Mouse (Mus musculus) macrophage (primary cell): ENCODE measurements around the gene Zcwpw1. TPM values are rescaled to one million over a fixed set of nuclear protein-coding genes. Genes with fewer than 3 reads are reported as not detected.

ENCODE experiments used
- H3K27ac ChIP-seq: fragments of 350-480 bp; formaldehyde crosslinking; 2 replicates; pipeline ENCODE4 v1.9.0; 2021
- H3K36me3 ChIP-seq: fragments of 350-480 bp; formaldehyde crosslinking; 2 replicates; pipeline ENCODE4 v1.9.0; 2021; ENCODE audit errors: inconsistent target
- H3K4me3 ChIP-seq: fragments of 350-480 bp; formaldehyde crosslinking; 2 replicates; pipeline ENCODE4 v1.9.0; 2021; ENCODE audit errors: inconsistent target
- H3K79me2 ChIP-seq: fragments of 350-480 bp; formaldehyde crosslinking; 2 replicates; pipeline ENCODE4 v1.9.0; 2021; ENCODE audit errors: inconsistent target
- WGBS: methylation state at CpG from one replicate; pipeline ENCODE4 v1.1.7; 2026; ENCODE audit warnings: inconsistent platforms; ENCODE audit not compliant: missing documents; 5-methylcytosine and 5-hydroxymethylcytosine counted together
- polyA plus RNA-seq: library from polyadenylated mRNA; stranded (reverse); fragments of 250-400 nt; gene quantifications from 3 replicates; pipeline ENCODE4 v1.2.4, GENCODE M21; 2018; ENCODE audit warnings: inconsistent platforms
- total RNA-seq, 78 experiments: library from RNA; depleted of rRNA; stranded (reverse); fragments of 250-400 nt; gene quantifications; 1 replicate in 9 of 78; 2 replicates in 24 of 78; 3 replicates in 43 of 78; 4 replicates in 2 of 78; pipeline ENCODE4 v1.2.4; 2018; ENCODE audit warnings: inconsistent platforms in 56 of 78

Zcwpw1 gene
- 10 to 100 TPM in 6 of 26 experiments, 1 to 10 TPM in 20; 2.9 to 15.9 (median 7.9) TPM for total RNA-seq (2018; cell fraction: chromatin; rRNA removed)
- 1 to 10 TPM; 1.1 to 3.2 (median 1.7) TPM for total RNA-seq (2018; cell fraction: cytosol; rRNA removed)
- 10 to 100 TPM in 1 of 26 experiments, 1 to 10 TPM in 25; 2.1 to 12.1 (median 3.8) TPM for total RNA-seq (2018; cell fraction: nucleus; rRNA removed)
- 1.8 to 4.1 TPM (median 2.8 TPM) in 3 replicates for polyA plus RNA-seq

- peak within 1 kb of the TSS; percentile 96 for H3K27ac ChIP-seq
- H3K79me2 ChIP-seq = peaks cover 32% of the 10 kb centered on the region
- peak within 1 kb of the TSS; percentile 65 for H3K4me3 ChIP-seq
- under 1% methylated on average over 48 of the region's 48 CpGs for WGBS
- H3K36me3 ChIP-seq = peaks cover 10% of the 10 kb centered on the region
These were observed at the start of gene Zcwpw1, which contains the start of gene Mepce for GRCm38 (mm10) chr5:137787151-137787928. TSS of gene Zcwpw1 (plus strand) at chr5:137787798. TSS of gene Mepce (minus strand) at chr5:137787655.

GRCm38 (mm10) chr5:137738516-137738915 is 49.1 kb upstream of the Zcwpw1 start:
- Histone ChIP-seq H3K4me3 (no peak overlapping the region), H3K36me3 (no peaks in the 10 kb centered on the region), H3K79me2 (no peaks in the 10 kb centered on the region), H3K27ac (no peak overlapping the region)
- WGBS = 73% methylated on average over 4 of the region's 5 CpGs

DNA sequence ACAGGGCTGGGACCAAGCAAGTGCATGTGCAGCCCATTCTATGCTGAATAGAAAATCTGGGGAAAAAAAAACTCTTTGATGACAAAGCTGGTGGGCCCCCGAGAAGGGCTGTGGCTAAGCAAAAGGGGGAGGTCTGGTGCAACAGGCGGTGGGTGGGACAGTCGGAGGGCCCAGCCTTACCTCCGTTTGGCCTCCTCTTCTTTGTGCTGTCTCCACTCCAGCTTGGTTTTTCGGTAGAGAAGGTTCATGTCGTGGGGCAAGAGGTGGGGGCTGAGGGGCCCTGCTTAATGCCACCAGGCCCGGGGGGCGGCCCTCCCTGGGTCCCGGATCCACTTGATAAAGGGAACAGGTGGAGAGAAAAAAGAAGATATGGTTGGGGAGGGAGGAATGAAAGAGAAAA is 48.1 kb upstream of the Zcwpw1 start:
- no peaks in the 10 kb centered on the region for H3K79me2 ChIP-seq
- H3K27ac ChIP-seq = no peak overlapping the region
- WGBS = 90% methylated on average over 9 of the region's 9 CpGs
- no peaks in the 10 kb centered on the region for H3K36me3 ChIP-seq
- no peak overlapping the region for H3K4me3 ChIP-seq

DNA sequence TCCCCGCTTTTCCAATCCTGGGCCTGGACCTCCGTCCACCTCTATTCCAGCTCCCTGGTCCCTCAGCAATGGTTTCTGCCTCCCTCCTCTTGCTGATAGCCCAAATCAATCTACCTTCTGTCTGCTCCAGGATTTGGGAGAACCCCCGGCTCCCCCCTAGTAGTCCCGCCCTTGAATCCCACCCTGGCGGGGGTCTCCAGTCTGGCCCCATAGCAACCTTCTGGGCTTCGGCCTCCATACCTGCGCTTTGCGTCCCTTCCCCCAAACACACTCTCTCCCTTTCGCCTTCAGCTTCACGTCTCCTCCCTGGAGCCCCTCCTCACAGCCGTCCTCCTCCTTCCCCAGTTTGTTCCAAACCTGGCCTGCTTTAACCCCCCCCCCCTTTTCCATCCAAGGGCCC is 47.1 kb upstream of the Zcwpw1 start:
- Histone ChIP-seq H3K79me2 (no peaks in the 10 kb centered on the region), H3K4me3 (no peak overlapping the region), H3K27ac (no peak overlapping the region), H3K36me3 (no peaks in the 10 kb centered on the region)
- 81% methylated on average over 11 of the region's 11 CpGs for WGBS

GRCm38 (mm10) chr5:137741023-137741931 is 46.3 kb upstream of the Zcwpw1 start, which contains the start of gene Nyap1:
TSS of gene Nyap1 (minus strand) at chr5:137741607.
- H3K4me3 ChIP-seq = 0 out of 2 replicates have a peak within 1 kb of the TSS, but pooled peaks have one; percentile 10
- 2% methylated on average over 66 of the region's 71 CpGs for WGBS
- H3K27ac ChIP-seq = no peak within 1 kb of the TSS
- H3K36me3 ChIP-seq = no peaks in the 10 kb centered on the region
- peaks cover 3% of the 10 kb centered on the region; the same call in 1 of the 2 replicates for H3K79me2 ChIP-seq

DNA sequence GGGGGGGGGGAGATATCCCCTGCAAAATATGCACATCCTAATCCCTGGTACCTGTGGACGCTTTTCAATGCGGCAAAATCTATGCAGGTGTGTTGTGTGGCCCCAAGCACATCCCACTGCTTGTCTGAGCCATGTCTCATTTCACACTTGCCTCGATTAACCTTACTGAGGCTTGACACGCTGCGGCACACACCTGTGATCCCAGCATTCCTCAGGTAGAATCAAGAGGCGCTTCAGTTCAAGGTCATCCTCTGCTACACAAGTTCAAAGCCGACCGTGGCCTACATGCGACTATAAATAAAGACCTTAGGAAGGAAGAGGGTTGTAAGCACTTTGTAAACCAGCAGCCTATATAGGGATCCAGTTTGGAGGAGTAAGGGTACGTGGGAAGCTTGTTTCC is 45.5 kb upstream of the Zcwpw1 start:
- no peak overlapping the region for H3K27ac ChIP-seq
- peaks cover 11% of the 10 kb centered on the region for H3K79me2 ChIP-seq
- no peaks in the 10 kb centered on the region for H3K36me3 ChIP-seq
- 73% methylated on average over 10 of the region's 10 CpGs for WGBS
- no peak overlapping the region for H3K4me3 ChIP-seq

GRCm38 (mm10) chr5:137742836-137743235 is 44.8 kb upstream of the Zcwpw1 start:
- 98% methylated on average over 5 of the region's 6 CpGs for WGBS
- no peak overlapping the region for H3K4me3 ChIP-seq
- H3K27ac ChIP-seq = no peak overlapping the region
- no peaks in the 10 kb centered on the region for H3K36me3 ChIP-seq
- H3K79me2 ChIP-seq = peaks cover 19% of the 10 kb centered on the region

DNA sequence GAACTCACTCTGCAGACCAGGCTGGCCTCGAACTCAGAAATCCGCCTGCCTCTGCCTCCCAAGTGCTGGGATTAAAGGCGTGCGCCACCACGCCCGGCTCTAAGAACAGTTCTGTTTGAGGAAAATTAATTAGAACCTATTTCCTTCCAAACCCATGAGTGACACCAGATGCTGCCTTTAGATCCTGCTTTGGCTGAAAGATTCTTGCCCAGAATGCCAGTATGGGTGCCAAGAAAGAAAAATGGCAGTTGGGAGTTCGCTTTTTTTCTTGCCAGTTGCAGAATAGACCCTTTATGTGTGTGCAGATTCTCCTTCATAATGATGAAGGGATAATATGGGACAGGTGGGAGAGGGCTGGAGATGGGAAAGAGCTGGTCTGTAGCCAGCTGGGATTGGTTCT is 43.4 kb upstream of the Zcwpw1 start:
- Histone ChIP-seq H3K79me2 (peaks cover 32% of the 10 kb centered on the region), H3K4me3 (no peak overlapping the region), H3K27ac (no peak overlapping the region), H3K36me3 (no peaks in the 10 kb centered on the region)
- 97% methylated on average over 5 of the region's 7 CpGs for WGBS

DNA sequence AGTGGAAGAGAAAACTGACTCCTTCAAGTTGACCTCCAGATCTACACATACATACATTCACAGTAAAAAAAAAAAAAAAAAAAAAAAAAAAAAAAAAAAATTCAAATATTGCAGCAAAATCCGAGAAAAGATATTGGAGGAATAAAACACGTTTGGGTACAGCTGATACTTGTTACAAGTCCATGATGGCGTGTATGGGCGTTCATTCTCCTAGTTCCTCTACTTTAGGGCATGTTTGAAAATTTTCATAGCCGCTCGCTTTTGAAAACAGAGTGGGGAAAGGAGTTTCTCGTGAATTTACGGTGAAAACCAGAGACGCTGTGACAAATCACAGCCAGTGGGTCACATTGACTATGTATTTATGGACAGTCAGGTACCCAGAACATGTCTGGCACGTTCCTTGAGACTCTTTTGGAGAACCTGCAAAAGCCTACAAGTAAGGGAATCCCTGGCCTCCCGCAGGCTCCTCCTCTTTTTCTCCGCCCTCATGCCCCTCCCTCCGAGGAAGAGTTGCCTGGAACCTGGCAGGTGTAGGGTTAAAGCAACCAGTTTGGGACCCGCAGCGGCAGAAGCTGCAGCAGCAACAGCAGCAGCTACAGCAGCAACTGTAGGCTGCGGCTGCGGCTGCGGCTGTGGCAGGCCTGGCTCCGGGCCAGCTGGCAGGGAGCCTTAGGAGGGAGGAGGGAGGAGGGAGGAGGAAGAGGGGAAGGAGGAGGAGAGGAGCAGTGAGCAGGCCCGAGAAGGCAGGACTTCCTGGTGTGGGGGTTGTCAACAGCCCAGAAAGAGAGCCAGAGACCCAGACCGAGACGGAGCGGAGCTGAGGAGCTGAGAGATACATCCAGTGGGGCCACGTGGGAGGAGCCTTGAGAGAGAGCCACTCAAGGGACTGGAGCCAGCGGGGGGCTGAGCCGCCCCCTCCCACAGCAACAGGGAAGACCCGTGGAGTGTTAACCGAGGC is 42.1 kb upstream of the Zcwpw1 start, which contains the start of gene Tsc22d4:
Tsc22d4 (plus strand) TSS at position 517 of the 958 bp plus-strand sequence.
- Histone ChIP-seq H3K27ac (peak within 1 kb of the TSS; percentile 93), H3K79me2 (peaks cover 44% of the 10 kb centered on the region), H3K4me3 (peak within 1 kb of the TSS; percentile 83), H3K36me3 (0 out of 2 replicates have a peak, but pooled peaks cover 1% of the 10 kb centered on the region)
- under 1% methylated on average over 28 of the region's 28 CpGs for WGBS

GRCm38 (mm10) chr5:137746282-137746850 is 41.2 kb upstream of the Zcwpw1 start:
- Histone ChIP-seq H3K27ac (peak overlapping the region; percentile 93), H3K36me3 (peaks cover 10% of the 10 kb centered on the region), H3K4me3 (peak overlapping the region; percentile 83), H3K79me2 (peaks cover 53% of the 10 kb centered on the region)
- 1% methylated on average over 20 of the region's 20 CpGs for WGBS

DNA sequence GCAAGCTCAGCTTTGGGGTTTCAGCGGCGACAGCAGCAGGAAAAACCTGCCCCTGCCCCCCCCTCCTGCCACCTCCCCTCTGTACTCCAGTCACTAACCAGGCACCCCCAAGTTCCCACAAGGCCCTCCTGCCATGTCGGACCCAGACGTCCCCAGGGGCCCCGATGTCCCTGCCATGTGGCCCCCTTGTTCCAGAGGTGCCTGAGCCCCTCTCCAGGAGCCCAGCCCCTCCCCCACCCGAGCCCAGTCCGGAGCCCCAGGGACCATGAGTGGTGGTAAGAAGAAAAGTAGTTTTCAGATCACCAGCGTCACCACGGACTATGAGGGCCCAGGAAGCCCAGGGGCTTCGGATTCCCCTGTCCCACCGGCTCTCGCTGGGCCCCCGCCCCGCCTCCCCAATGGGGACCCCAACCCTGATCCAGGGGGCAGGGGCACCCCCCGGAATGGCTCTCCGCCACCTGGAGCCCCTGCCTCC is 40.7 kb upstream of the Zcwpw1 start:
- Histone ChIP-seq H3K27ac (peak overlapping the region; percentile 93), H3K79me2 (peaks cover 58% of the 10 kb centered on the region), H3K36me3 (peaks cover 15% of the 10 kb centered on the region), H3K4me3 (peak overlapping the region; percentile 83)
- WGBS = 0% methylated on average over 15 of the region's 16 CpGs

DNA sequence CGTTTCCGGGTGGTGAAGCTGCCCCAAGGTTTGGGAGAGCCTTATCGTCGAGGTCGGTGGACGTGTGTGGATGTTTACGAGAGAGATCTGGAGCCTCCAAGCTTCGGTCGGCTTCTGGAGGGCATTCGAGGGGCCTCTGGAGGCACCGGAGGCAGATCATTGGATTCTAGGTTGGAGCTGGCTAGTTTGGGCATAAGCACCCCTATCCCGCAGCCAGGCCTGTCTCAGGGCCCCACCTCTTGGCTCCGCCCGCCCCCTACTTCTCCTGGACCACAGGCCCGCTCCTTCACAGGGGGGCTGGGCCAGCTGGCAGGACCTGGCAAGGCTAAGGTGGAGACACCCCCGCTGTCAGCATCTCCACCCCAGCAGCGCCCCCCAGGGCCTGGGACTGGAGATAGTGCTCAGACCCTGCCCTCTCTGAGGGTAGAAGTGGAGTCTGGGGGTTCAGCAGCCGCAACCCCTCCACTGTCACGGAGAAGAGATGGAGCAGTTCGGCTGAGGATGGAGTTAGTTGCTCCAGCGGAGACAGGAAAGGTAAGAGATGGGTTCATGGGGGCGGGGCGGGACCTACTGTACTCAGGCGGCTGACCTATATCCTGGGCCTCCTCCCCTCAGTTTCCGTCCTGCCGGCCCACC is 40.2 kb upstream of the Zcwpw1 start:
- Histone ChIP-seq H3K79me2 (peaks cover 64% of the 10 kb centered on the region), H3K27ac (peak overlapping the region; percentile 93), H3K36me3 (peaks cover 21% of the 10 kb centered on the region), H3K4me3 (peak overlapping the region; percentile 83)
- WGBS = 1% methylated on average over 23 of the region's 26 CpGs
